Mouse (Mus musculus) kidney, adult 11 months (tissue): ENCODE results near the gene Cadm4.
A peak's percentile ranks its signal among the peaks of the same experiment; 100 is the strongest.
"Not testable (repeated sequence)": the region's sequence is repeated elsewhere in the genome, so short reads cannot be mapped to it uniquely, and the experiment has no call there.

Source experiments
- DNase-seq: peaks from one replicate; pipeline ENCODE4 v3.0.0; 2022

Gene Cadm4

GRCm38 (mm10) chr7:24504868-24505267, 23.0 kb downstream of the Cadm4 start:
- no peak for DNase-seq

GRCm38 (mm10) chr7:24505447-24506064, 23.7 kb downstream of the Cadm4 start:
- no peak for DNase-seq

- peak; percentile 49 for DNase-seq
Observed at GRCm38 (mm10) chr7:24506065-24506459, 24.2 kb downstream of the Cadm4 start.

GRCm38 (mm10) chr7:24506476-24506837, 24.6 kb downstream of the Cadm4 start:
- peak; percentile 76 for DNase-seq

GRCm38 (mm10) chr7:24506838-24507725, 25.3 kb downstream of the Cadm4 start, which contains the start of gene Zfp428:
Gene Zfp428, plus strand, starts transcription at chr7:24507006.
- peak; percentile 80 for DNase-seq

- DNase-seq, result peak; percentile 35
Observed at GRCm38 (mm10) chr7:24507726-24508114, 25.9 kb downstream of the Cadm4 start.

GRCm38 (mm10) chr7:24512355-24512754, 30.5 kb downstream of the Cadm4 start, which contains the start of gene AC161166.1:
Gene AC161166.1, minus strand, starts transcription at chr7:24512455.
- no peak for DNase-seq

- not testable (repeated sequence) for DNase-seq
Observed at GRCm38 (mm10) chr7:24516319-24516718, 34.5 kb downstream of the Cadm4 start.

- no peak for DNase-seq
Observed at GRCm38 (mm10) chr7:24517077-24517476, 35.3 kb downstream of the Cadm4 start.

GRCm38 (mm10) chr7:24517654-24518053, 35.8 kb downstream of the Cadm4 start:
- no peak for DNase-seq

- DNase-seq, result no peak
Observed at GRCm38 (mm10) chr7:24519130-24519529, 37.3 kb downstream of the Cadm4 start.

- DNase-seq, result not testable (repeated sequence)
Observed at GRCm38 (mm10) chr7:24520054-24520453, 38.2 kb downstream of the Cadm4 start.

GRCm38 (mm10) chr7:24522805-24523204, 41.0 kb downstream of the Cadm4 start:
- no peak for DNase-seq

GRCm38 (mm10) chr7:24523723-24524122, 41.9 kb downstream of the Cadm4 start:
- no peak for DNase-seq

GRCm38 (mm10) chr7:24524978-24525377, 43.2 kb downstream of the Cadm4 start:
- DNase-seq, result no peak

GRCm38 (mm10) chr7:24525686-24526420, 44.0 kb downstream of the Cadm4 start:
- no peak for DNase-seq

GRCm38 (mm10) chr7:24528861-24529260, 47.0 kb downstream of the Cadm4 start:
- no peak for DNase-seq

GRCm38 (mm10) chr7:24529580-24529979, 47.8 kb downstream of the Cadm4 start:
- no peak for DNase-seq

GRCm38 (mm10) chr7:24530062-24530931, 48.5 kb downstream of the Cadm4 start, which contains the start of gene Irgq:
Gene Irgq, plus strand, starts transcription at chr7:24530689.
- DNase-seq, result peak; percentile 99

- peak; percentile 71 for DNase-seq
Observed at GRCm38 (mm10) chr7:24531211-24531971, 49.6 kb downstream of the Cadm4 start.

- DNase-seq, result no peak
Observed at GRCm38 (mm10) chr7:24533031-24533571, 51.3 kb downstream of the Cadm4 start.
